Mouse (Mus musculus): ENCODE data around the gene Aff1. TPM values are rescaled to one million over a fixed set of nuclear protein-coding genes. Genes with fewer than 3 reads are reported as not detected.

Gene Aff1
- polyA plus RNA-seq, 1 experiment from 2014 or later = 5.3 TPM

- H3K9ac ChIP-seq (replicated peaks) = no peak overlapping the region
- 63% methylated on average over 5 of the region's 5 CpGs for WGBS
- no peaks in the 10 kb centered on the region for H3K27me3 ChIP-seq
- H3K4me1 ChIP-seq = no peaks in the 10 kb centered on the region
- no peak overlapping the region for H3K4me3 ChIP-seq
- H3K36me3 ChIP-seq = no peaks in the 10 kb centered on the region
- no peak overlapping the region for H3K4me2 ChIP-seq (replicated peaks)
- no peak overlapping the region for H3K27ac ChIP-seq (replicated peaks)
- H3K9me3 ChIP-seq = no peaks in the 10 kb centered on the region
- ATAC-seq (ENCODE audit: low FRiP score, low read depth) = peak; percentile 55; the same call in 1 of the 2 replicates
Observed at GRCm38 (mm10) chr5:103856286-103857009, 164.3 kb downstream of the Aff1 start.

- no peak overlapping the region for H3K27ac ChIP-seq (replicated peaks)
- H3K9me3 ChIP-seq = no peaks in the 10 kb centered on the region
- no peak overlapping the region for H3K4me3 ChIP-seq
- 93% methylated on average over 2 of the region's 2 CpGs for WGBS
- no peak overlapping the region for H3K4me2 ChIP-seq (replicated peaks)
- H3K9ac ChIP-seq (replicated peaks) = no peak overlapping the region
- H3K27me3 ChIP-seq = no peaks in the 10 kb centered on the region
- no peaks in the 10 kb centered on the region for H3K36me3 ChIP-seq
- no peaks in the 10 kb centered on the region for H3K4me1 ChIP-seq
- no peak for ATAC-seq (ENCODE audit: low FRiP score, low read depth)
Observed at GRCm38 (mm10) chr5:103857151-103857550, 165.0 kb downstream of the Aff1 start.

GRCm38 (mm10) chr5:103860622-103861021 lies 168.4 kb downstream of the Aff1 start:
- Histone ChIP-seq H3K27ac (replicated peaks) (no peak overlapping the region), H3K4me1 (no peaks in the 10 kb centered on the region), H3K27me3 (no peaks in the 10 kb centered on the region), H3K4me3 (no peak overlapping the region), H3K36me3 (peaks cover 10% of the 10 kb centered on the region; the same call in 1 of the 2 replicates), H3K9ac (replicated peaks) (no peak overlapping the region), H3K4me2 (replicated peaks) (no peak overlapping the region), H3K9me3 (no peaks in the 10 kb centered on the region)
- no peak for ATAC-seq (ENCODE audit: low FRiP score, low read depth)
- WGBS = 96% methylated on average over 11 of the region's 11 CpGs

GRCm38 (mm10) chr5:103863759-103864158 lies 171.6 kb downstream of the Aff1 start:
- H3K4me1 ChIP-seq = no peaks in the 10 kb centered on the region
- no peaks in the 10 kb centered on the region for H3K9me3 ChIP-seq
- no peaks in the 10 kb centered on the region for H3K27me3 ChIP-seq
- no peak overlapping the region for H3K4me2 ChIP-seq (replicated peaks)
- H3K27ac ChIP-seq (replicated peaks) = no peak overlapping the region
- H3K4me3 ChIP-seq = no peak overlapping the region
- no peak for ATAC-seq (ENCODE audit: low FRiP score, low read depth)
- H3K36me3 ChIP-seq = peaks cover 16% of the 10 kb centered on the region; the same call in 1 of the 2 replicates
- WGBS = 85% methylated on average over 4 of the region's 4 CpGs
- no peak overlapping the region for H3K9ac ChIP-seq (replicated peaks)

GRCm38 (mm10) chr5:103889766-103890165 lies 197.6 kb downstream of the Aff1 start:
- H3K36me3 ChIP-seq = no peaks in the 10 kb centered on the region
- H3K27me3 ChIP-seq = no peaks in the 10 kb centered on the region
- no peak overlapping the region for H3K27ac ChIP-seq (replicated peaks)
- 82% methylated on average over 15 of the region's 15 CpGs for WGBS
- no peaks in the 10 kb centered on the region for H3K9me3 ChIP-seq
- no peak overlapping the region for H3K4me2 ChIP-seq (replicated peaks)
- no peaks in the 10 kb centered on the region for H3K4me1 ChIP-seq
- no peak overlapping the region for H3K4me3 ChIP-seq
- ATAC-seq (ENCODE audit: low FRiP score, low read depth) = no peak
- no peak overlapping the region for H3K9ac ChIP-seq (replicated peaks)

GRCm38 (mm10) chr5:103898310-103898709 lies 206.1 kb downstream of the Aff1 start:
- 15% methylated on average over 1 of the region's 1 CpGs for WGBS
- ATAC-seq (ENCODE audit: low FRiP score, low read depth) = no peak
- Histone ChIP-seq H3K27me3 (no peaks in the 10 kb centered on the region), H3K4me2 (replicated peaks) (no peak overlapping the region), H3K4me3 (no peak overlapping the region), H3K9ac (replicated peaks) (no peak overlapping the region), H3K9me3 (no peaks in the 10 kb centered on the region), H3K36me3 (no peaks in the 10 kb centered on the region), H3K27ac (replicated peaks) (no peak overlapping the region), H3K4me1 (peaks cover 5% of the 10 kb centered on the region; the same call in 1 of the 2 replicates)

Other genes starting within 250 kb of the Aff1 start
- gene Slc10a6, start 63.0 kb upstream of the Aff1 start, polyA plus RNA-seq (2016; fragmentation: Nextera tagmentation; extraction: Ambion mirVana) = not detected in 2 replicates
- gene 1700016H13Rik, start 36.4 kb upstream of the Aff1 start, polyA plus RNA-seq (2016; fragmentation: Nextera tagmentation; extraction: Ambion mirVana) = 0.16 and 0.34 TPM in 2 replicates
- gene Klhl8, start 218.9 kb downstream of the Aff1 start, polyA plus RNA-seq (2016; fragmentation: Nextera tagmentation; extraction: Ambion mirVana) = 16.8 and 18.3 TPM in 2 replicates

Data from midbrain, embryonic 12.5 days (tissue).